Mouse (Mus musculus) liver, postnatal 0 days (tissue): ENCODE data around the gene Reps1.

ENCODE experiments used
- CTCF ChIP-seq: sonication (generic); IDR thresholded peaks from 2 replicates; pipeline ENCODE4 v1.5.1; 2016; ENCODE audit warnings: antibody characterized with exemption, low read depth
- EP300 ChIP-seq: IDR thresholded peaks from 2 replicates; pipeline ENCODE4 v1.6.1; 2016; ENCODE audit warnings: antibody characterized with exemption, low read depth, mild to moderate bottlenecking

DNA sequence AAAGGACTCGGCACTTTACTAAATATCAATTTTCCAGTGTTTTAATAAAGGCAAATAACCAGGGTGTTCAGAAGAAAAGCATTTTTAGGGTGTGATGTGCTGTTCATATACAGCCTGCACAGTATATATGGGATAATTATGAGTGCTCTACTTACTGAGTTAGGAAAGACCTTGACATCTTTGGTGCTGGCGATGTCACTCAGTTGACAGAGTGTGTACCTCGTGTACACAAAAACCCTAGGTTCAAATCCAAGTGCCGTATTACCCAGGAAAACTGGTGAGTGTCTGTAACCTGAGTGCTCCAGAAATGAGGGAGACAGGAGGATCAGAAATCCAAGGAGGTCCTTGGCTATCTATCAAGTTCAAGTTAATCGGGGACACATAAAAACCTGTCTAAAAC lies 84.0 kb downstream of the Reps1 start:
- TF ChIP-seq CTCF = no peak
- TF ChIP-seq EP300 = no peak
